Mouse (Mus musculus): Measurements from ENCODE around the gene Cbfa2t2. TPM values are rescaled to one million over a fixed set of nuclear protein-coding genes. Genes with fewer than 3 reads are reported as not detected.

The Cbfa2t2 gene
- polyA plus RNA-seq, 1 experiment from 2014 or later = 75.2 TPM

DNA sequence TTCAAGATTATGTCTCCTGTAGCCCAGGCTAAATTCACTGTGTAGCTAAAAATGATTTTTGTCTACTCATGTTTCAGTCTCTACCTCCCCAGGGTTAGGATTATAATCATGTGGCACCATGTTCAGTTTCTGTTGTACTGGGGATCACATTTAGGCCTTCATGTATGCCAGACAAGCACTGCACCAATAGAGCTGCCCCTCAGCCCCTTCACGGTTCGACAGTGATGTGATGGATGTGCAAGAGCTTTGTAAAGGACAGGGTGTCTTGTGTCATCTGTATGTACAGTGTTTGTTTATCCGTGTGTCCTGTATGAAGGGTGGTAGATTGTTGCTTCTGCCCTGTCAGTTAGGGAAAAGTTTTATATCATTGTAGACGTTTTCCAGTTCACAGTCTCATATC is 72.2 kb downstream of the Cbfa2t2 start:
- Histone ChIP-seq H3K4me1 (ENCODE audit: control insufficient read depth, insufficient read depth, low read length) (no peaks in the 10 kb centered on the region), H3K27ac (ENCODE audit: low read depth, low read length) (no peak overlapping the region), H3K36me3 (ENCODE audit: control insufficient read depth, insufficient read depth, low read length) (no peaks in the 10 kb centered on the region; the same call in 1 of the 2 replicates), H3K9ac (ENCODE audit: low read length) (no peak overlapping the region), H3K4me3 (ENCODE audit: low read depth, low read length) (no peak overlapping the region), H3K27me3 (ENCODE audit: control insufficient read depth, insufficient read depth, low read length) (no peaks in the 10 kb centered on the region), H3K9me3 (ENCODE audit: control insufficient read depth, low read length) (no peaks in the 10 kb centered on the region), H3K4me2 (no peak overlapping the region)
- ATAC-seq (ENCODE audit: low FRiP score) = no peak
- 87% methylated on average over 4 of the region's 4 CpGs for WGBS
- DNase-seq (ENCODE audit: low spot score, missing footprints) = no peak

DNA sequence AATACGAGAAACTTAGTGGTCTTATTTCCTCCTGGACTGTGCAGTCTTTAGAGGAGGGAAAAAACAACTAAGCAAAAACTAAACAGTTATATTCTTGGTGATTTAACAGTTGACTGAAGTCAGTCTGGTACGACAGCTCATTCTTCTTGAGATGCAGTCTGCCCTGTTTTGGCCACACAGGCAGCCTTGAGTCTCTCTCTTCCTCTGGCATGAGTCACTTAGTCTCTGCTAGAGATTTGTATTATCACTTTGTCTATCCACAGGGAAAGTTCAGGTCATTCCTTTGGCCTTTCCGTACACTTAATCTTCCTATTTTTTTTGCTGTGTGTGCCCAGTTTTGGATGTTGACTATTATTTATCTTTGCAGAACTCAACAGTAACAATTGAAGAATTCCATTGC is 73.9 kb downstream of the Cbfa2t2 start:
- no peak overlapping the region for H3K27ac ChIP-seq (ENCODE audit: low read depth, low read length)
- 88% methylated on average over 3 of the region's 3 CpGs for WGBS
- H3K9me3 ChIP-seq (ENCODE audit: control insufficient read depth, low read length) = no peaks in the 10 kb centered on the region
- no peak for DNase-seq (ENCODE audit: low spot score, missing footprints)
- H3K27me3 ChIP-seq (ENCODE audit: control insufficient read depth, insufficient read depth, low read length) = no peaks in the 10 kb centered on the region
- H3K4me3 ChIP-seq (ENCODE audit: low read depth, low read length) = no peak overlapping the region
- no peaks in the 10 kb centered on the region for H3K4me1 ChIP-seq (ENCODE audit: control insufficient read depth, insufficient read depth, low read length)
- H3K4me2 ChIP-seq = no peak overlapping the region
- no peak overlapping the region for H3K9ac ChIP-seq (ENCODE audit: low read length)
- no peaks in the 10 kb centered on the region; the same call in 1 of the 2 replicates for H3K36me3 ChIP-seq (ENCODE audit: control insufficient read depth, insufficient read depth, low read length)
- no peak for ATAC-seq (ENCODE audit: low FRiP score)

DNA sequence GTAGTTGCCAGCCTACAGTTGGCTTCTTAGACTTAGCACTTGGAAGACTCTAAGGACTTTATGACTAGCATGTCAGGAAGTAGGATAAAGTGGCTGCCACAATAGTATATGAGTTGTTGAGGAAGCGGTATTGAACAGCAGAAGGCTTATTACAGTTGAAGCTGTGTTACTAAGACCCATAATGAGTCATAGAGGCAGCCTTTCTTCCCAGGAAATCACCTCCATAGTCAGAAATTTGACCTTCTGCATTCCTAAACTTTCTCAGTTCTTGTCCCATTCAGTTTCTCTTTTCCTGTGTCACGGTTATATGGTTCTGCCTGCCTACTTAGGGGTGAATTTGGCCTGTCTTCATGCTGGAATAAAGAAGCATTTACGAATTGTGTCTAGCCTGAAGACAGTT is 80.7 kb downstream of the Cbfa2t2 start:
- Histone ChIP-seq H3K9me3 (ENCODE audit: control insufficient read depth, low read length) (no peaks in the 10 kb centered on the region), H3K27ac (ENCODE audit: low read depth, low read length) (no peak overlapping the region), H3K36me3 (ENCODE audit: control insufficient read depth, insufficient read depth, low read length) (peaks cover 3% of the 10 kb centered on the region; the same call in 1 of the 2 replicates), H3K4me3 (ENCODE audit: low read depth, low read length) (no peak overlapping the region), H3K4me1 (ENCODE audit: control insufficient read depth, insufficient read depth, low read length) (no peaks in the 10 kb centered on the region), H3K4me2 (no peak overlapping the region), H3K9ac (ENCODE audit: low read length) (no peak overlapping the region), H3K27me3 (ENCODE audit: control insufficient read depth, insufficient read depth, low read length) (no peaks in the 10 kb centered on the region)
- 87% methylated on average over 3 of the region's 3 CpGs for WGBS
- ATAC-seq (ENCODE audit: low FRiP score) (no peak), DNase-seq (ENCODE audit: low spot score, missing footprints) (no peak)

DNA sequence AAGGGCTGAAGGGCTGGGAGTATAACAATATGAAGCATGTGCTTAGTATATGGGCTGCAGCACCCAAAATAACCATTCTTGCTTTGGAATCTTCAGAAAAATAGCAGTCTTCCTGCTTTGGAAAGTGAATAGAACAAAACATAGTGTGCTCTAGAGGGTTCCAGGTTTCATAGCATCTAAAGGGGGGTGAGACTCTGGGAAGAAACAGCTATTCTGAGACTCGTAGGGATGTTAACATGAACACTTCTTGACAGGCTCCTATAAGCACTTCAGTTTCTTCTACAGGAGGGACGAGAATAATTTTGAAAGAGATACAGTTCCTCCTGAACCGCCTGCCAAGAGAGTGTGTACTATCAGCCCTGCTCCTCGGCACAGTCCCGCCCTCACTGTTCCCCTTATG is 81.1 kb downstream of the Cbfa2t2 start:
- ATAC-seq (ENCODE audit: low FRiP score) = no peak
- Histone ChIP-seq H3K36me3 (ENCODE audit: control insufficient read depth, insufficient read depth, low read length) (peaks cover 3% of the 10 kb centered on the region; the same call in 1 of the 2 replicates), H3K9ac (ENCODE audit: low read length) (no peak overlapping the region), H3K4me1 (ENCODE audit: control insufficient read depth, insufficient read depth, low read length) (no peaks in the 10 kb centered on the region), H3K4me2 (no peak overlapping the region), H3K27ac (ENCODE audit: low read depth, low read length) (no peak overlapping the region), H3K9me3 (ENCODE audit: control insufficient read depth, low read length) (no peaks in the 10 kb centered on the region), H3K4me3 (ENCODE audit: low read depth, low read length) (no peak overlapping the region), H3K27me3 (ENCODE audit: control insufficient read depth, insufficient read depth, low read length) (no peaks in the 10 kb centered on the region)
- DNase-seq (ENCODE audit: low spot score, missing footprints) = no peak
- WGBS = 97% methylated on average over 5 of the region's 5 CpGs

DNA sequence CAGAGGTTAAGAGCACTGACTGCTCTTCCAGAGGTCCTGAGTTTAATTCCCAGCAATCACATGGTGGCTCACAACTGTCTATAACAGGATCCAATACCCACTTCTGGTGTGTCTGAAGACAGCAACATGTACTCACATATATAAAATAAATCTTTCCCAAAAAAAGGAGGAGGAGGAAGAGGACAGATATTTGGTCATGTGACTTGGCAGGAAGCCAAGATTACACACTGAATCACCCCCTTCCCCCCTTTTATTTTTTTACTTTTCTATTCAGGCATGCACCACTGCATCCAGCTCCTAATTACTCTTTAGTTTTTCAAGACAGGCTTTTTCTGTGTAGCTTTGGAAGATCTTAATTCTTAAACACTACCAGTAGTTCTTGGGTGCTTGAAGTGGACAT is 85.2 kb downstream of the Cbfa2t2 start:
- H3K9ac ChIP-seq (ENCODE audit: low read length) = no peak overlapping the region
- H3K36me3 ChIP-seq (ENCODE audit: control insufficient read depth, insufficient read depth, low read length) = peaks cover 17% of the 10 kb centered on the region; the same call in 1 of the 2 replicates
- H3K27me3 ChIP-seq (ENCODE audit: control insufficient read depth, insufficient read depth, low read length) = no peaks in the 10 kb centered on the region
- H3K4me1 ChIP-seq (ENCODE audit: control insufficient read depth, insufficient read depth, low read length) = no peaks in the 10 kb centered on the region
- ATAC-seq (ENCODE audit: low FRiP score) = no peak
- no peak overlapping the region for H3K4me2 ChIP-seq
- H3K4me3 ChIP-seq (ENCODE audit: low read depth, low read length) = no peak overlapping the region
- DNase-seq (ENCODE audit: low spot score, missing footprints) = no peak
- H3K27ac ChIP-seq (ENCODE audit: low read depth, low read length) = no peak overlapping the region
- H3K9me3 ChIP-seq (ENCODE audit: control insufficient read depth, low read length) = no peaks in the 10 kb centered on the region

DNA sequence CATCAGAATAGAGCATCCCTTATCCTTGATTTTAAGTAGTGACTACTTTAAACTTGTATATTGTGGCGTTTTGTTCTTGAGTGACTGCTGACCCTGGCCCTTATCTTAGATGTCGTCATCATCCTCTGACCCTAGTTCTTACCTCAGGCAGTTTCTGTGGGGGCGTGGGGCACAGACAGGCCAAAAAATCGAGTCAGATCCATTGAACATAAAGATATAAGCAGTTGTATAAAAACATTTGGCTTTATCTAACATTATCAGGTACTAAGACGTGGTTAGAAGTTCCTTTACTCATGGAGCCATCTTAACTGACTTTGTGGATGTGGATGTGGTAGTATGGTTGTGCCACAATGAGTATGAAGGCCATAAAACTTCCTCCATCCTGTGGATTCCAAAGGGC is 86.1 kb downstream of the Cbfa2t2 start:
- DNase-seq (ENCODE audit: low spot score, missing footprints) = no peak
- no peaks in the 10 kb centered on the region for H3K27me3 ChIP-seq (ENCODE audit: control insufficient read depth, insufficient read depth, low read length)
- H3K4me2 ChIP-seq = no peak overlapping the region
- 91% methylated on average over 5 of the region's 5 CpGs for WGBS
- peaks cover 17% of the 10 kb centered on the region; the same call in 1 of the 2 replicates for H3K36me3 ChIP-seq (ENCODE audit: control insufficient read depth, insufficient read depth, low read length)
- H3K4me3 ChIP-seq (ENCODE audit: low read depth, low read length) = no peak overlapping the region
- H3K4me1 ChIP-seq (ENCODE audit: control insufficient read depth, insufficient read depth, low read length) = no peaks in the 10 kb centered on the region
- no peak for ATAC-seq (ENCODE audit: low FRiP score)
- no peaks in the 10 kb centered on the region for H3K9me3 ChIP-seq (ENCODE audit: control insufficient read depth, low read length)
- no peak overlapping the region for H3K27ac ChIP-seq (ENCODE audit: low read depth, low read length)
- H3K9ac ChIP-seq (ENCODE audit: low read length) = no peak overlapping the region

DNA sequence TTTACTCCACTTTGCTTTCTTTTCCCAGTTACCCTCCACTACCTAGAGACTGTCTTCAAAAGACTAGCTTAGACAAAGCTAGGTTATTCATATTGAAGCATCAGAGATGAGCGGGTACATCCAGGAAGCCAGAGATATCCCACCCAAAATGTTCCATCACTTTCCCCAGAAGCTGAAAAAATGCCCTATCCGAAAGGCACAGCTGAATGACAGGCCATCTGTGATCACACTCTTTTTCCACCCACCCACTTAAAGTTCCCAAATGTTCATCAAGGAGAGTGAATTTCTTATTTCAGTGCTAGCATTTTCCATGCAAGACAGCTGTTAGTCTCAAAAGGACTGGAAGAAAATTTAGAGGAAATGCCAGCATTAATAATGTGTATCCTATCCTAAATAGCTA is 89.0 kb downstream of the Cbfa2t2 start:
- Histone ChIP-seq H3K27me3 (ENCODE audit: control insufficient read depth, insufficient read depth, low read length) (no peaks in the 10 kb centered on the region), H3K4me1 (ENCODE audit: control insufficient read depth, insufficient read depth, low read length) (no peaks in the 10 kb centered on the region), H3K4me2 (no peak overlapping the region), H3K9me3 (ENCODE audit: control insufficient read depth, low read length) (no peaks in the 10 kb centered on the region), H3K36me3 (ENCODE audit: control insufficient read depth, insufficient read depth, low read length) (peaks cover 15% of the 10 kb centered on the region; the same call in 1 of the 2 replicates), H3K9ac (ENCODE audit: low read length) (no peak overlapping the region), H3K4me3 (ENCODE audit: low read depth, low read length) (no peak overlapping the region), H3K27ac (ENCODE audit: low read depth, low read length) (no peak overlapping the region)
- WGBS = 90% methylated on average over 2 of the region's 2 CpGs
- DNase-seq (ENCODE audit: low spot score, missing footprints) = no peak
- no peak for ATAC-seq (ENCODE audit: low FRiP score)

DNA sequence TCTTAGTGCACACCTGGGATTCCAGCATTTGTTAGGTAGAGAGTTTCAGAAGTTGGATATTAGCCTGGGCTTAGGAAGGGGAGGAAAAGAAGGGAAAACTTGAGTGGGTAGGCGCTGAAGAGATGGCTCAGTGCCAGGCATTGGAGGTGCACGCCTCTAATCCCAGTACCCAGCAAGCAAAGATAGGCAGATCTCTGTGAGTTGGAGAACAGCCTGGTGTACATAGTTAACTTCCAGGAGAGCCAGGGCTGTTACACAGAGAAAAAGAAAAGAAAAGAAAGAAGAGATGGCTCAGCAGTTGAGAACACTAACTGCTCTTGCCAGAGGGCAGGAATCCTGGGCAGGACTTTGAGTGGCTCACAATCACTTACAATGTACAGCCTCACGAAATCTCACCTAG is 90.2 kb downstream of the Cbfa2t2 start:
- Histone ChIP-seq H3K9me3 (ENCODE audit: control insufficient read depth, low read length) (no peaks in the 10 kb centered on the region), H3K27ac (ENCODE audit: low read depth, low read length) (no peak overlapping the region), H3K4me2 (no peak overlapping the region), H3K36me3 (ENCODE audit: control insufficient read depth, insufficient read depth, low read length) (peaks cover 18% of the 10 kb centered on the region), H3K27me3 (ENCODE audit: control insufficient read depth, insufficient read depth, low read length) (no peaks in the 10 kb centered on the region), H3K9ac (ENCODE audit: low read length) (no peak overlapping the region), H3K4me1 (ENCODE audit: control insufficient read depth, insufficient read depth, low read length) (no peaks in the 10 kb centered on the region), H3K4me3 (ENCODE audit: low read depth, low read length) (no peak overlapping the region)
- ATAC-seq (ENCODE audit: low FRiP score) (no peak), DNase-seq (ENCODE audit: low spot score, missing footprints) (no peak)
- 89% methylated on average over 3 of the region's 3 CpGs for WGBS

DNA sequence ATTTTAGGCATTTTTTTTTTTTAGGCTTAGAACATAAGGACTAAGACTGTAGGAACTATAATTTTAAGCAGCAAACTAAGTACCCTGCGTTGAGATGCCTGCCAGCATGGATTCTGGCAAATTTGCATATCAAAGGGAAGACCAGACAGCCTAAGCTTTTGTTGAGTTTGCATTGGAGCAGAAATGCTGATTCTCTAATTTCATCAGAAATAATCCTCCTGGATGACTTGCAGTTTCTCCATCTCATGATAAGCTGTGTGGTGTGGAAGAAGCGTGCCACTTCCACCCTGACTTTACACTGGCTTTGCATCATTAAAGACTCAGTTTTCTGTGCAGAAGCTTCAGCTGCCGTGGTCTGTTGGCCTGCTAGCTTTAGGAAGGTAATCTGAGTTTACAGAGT is 96.6 kb downstream of the Cbfa2t2 start:
- Histone ChIP-seq H3K4me3 (ENCODE audit: low read depth, low read length) (no peak overlapping the region), H3K4me2 (no peak overlapping the region), H3K4me1 (ENCODE audit: control insufficient read depth, insufficient read depth, low read length) (peaks cover 5% of the 10 kb centered on the region; the same call in 1 of the 2 replicates), H3K36me3 (ENCODE audit: control insufficient read depth, insufficient read depth, low read length) (peaks cover 9% of the 10 kb centered on the region), H3K9me3 (ENCODE audit: control insufficient read depth, low read length) (no peaks in the 10 kb centered on the region), H3K27ac (ENCODE audit: low read depth, low read length) (no peak overlapping the region), H3K9ac (ENCODE audit: low read length) (no peak overlapping the region; the same call in 1 of the 2 replicates), H3K27me3 (ENCODE audit: control insufficient read depth, insufficient read depth, low read length) (no peaks in the 10 kb centered on the region)
- DNase-seq (ENCODE audit: low spot score, missing footprints) (no peak), ATAC-seq (ENCODE audit: low FRiP score) (no peak)
- 33% methylated on average over 3 of the region's 3 CpGs for WGBS

Data from midbrain, embryonic 11.5 days (tissue).